Mouse (Mus musculus): ENCODE results near the gene Gorasp2. TPM values are rescaled to one million over a fixed set of nuclear protein-coding genes. Genes with fewer than 3 reads are reported as not detected.

Gene Gorasp2
- polyA plus RNA-seq, 1 experiment from 2014 or later = 158 TPM

- no peaks in the 10 kb centered on the region for H3K27me3 ChIP-seq (replicated peaks)
- no peak overlapping the region for H3K27ac ChIP-seq (ENCODE audit: poor library complexity, severe bottlenecking)
- no peak overlapping the region for H3K4me3 ChIP-seq
- no peaks in the 10 kb centered on the region for H3K9me3 ChIP-seq (replicated peaks)
- peaks cover 10% of the 10 kb centered on the region; the same call in 1 of the 2 replicates for H3K4me1 ChIP-seq (replicated peaks)
- ATAC-seq (ENCODE audit: insufficient number of reproducible peaks, low FRiP score) = no peak
- H3K9ac ChIP-seq = no peak overlapping the region
- H3K36me3 ChIP-seq = no peaks in the 10 kb centered on the region
- 96% methylated on average over 1 of the region's 1 CpGs for WGBS
- no peak overlapping the region for H3K4me2 ChIP-seq
These were observed 30.1 kb upstream of the Gorasp2 start for GRCm38 (mm10) chr2:70631321-70631720.

- H3K36me3 ChIP-seq = no peaks in the 10 kb centered on the region
- H3K27me3 ChIP-seq (replicated peaks) = no peaks in the 10 kb centered on the region
- H3K4me3 ChIP-seq = no peak overlapping the region
- ATAC-seq (ENCODE audit: insufficient number of reproducible peaks, low FRiP score) = no peak
- peaks cover 6% of the 10 kb centered on the region; the same call in 1 of the 2 replicates for H3K9me3 ChIP-seq (replicated peaks)
- 68% methylated on average over 1 of the region's 1 CpGs for WGBS
- no peak overlapping the region for H3K27ac ChIP-seq (ENCODE audit: poor library complexity, severe bottlenecking)
- no peak overlapping the region for H3K4me2 ChIP-seq
- no peak overlapping the region for H3K9ac ChIP-seq
- peaks cover 10% of the 10 kb centered on the region; the same call in 1 of the 2 replicates for H3K4me1 ChIP-seq (replicated peaks)
These were observed 29.0 kb upstream of the Gorasp2 start for GRCm38 (mm10) chr2:70632412-70632811.

- H3K4me2 ChIP-seq = no peak overlapping the region
- no peak overlapping the region for H3K9ac ChIP-seq
- no peaks in the 10 kb centered on the region for H3K36me3 ChIP-seq
- no peak overlapping the region for H3K27ac ChIP-seq (ENCODE audit: poor library complexity, severe bottlenecking)
- no peak for ATAC-seq (ENCODE audit: insufficient number of reproducible peaks, low FRiP score)
- peaks cover 11% of the 10 kb centered on the region for H3K9me3 ChIP-seq (replicated peaks)
- H3K4me3 ChIP-seq = no peak overlapping the region
- peaks cover 10% of the 10 kb centered on the region; the same call in 1 of the 2 replicates for H3K4me1 ChIP-seq (replicated peaks)
- H3K27me3 ChIP-seq (replicated peaks) = no peaks in the 10 kb centered on the region
- 78% methylated on average over 5 of the region's 5 CpGs for WGBS
These were observed 27.2 kb upstream of the Gorasp2 start for GRCm38 (mm10) chr2:70634028-70634690.

- Histone ChIP-seq H3K9me3 (replicated peaks) (peaks cover 11% of the 10 kb centered on the region), H3K27me3 (replicated peaks) (no peaks in the 10 kb centered on the region), H3K4me2 (no peak overlapping the region), H3K36me3 (no peaks in the 10 kb centered on the region), H3K4me3 (no peak overlapping the region), H3K9ac (no peak overlapping the region), H3K27ac (ENCODE audit: poor library complexity, severe bottlenecking) (no peak overlapping the region), H3K4me1 (replicated peaks) (no peaks in the 10 kb centered on the region)
- no peak for ATAC-seq (ENCODE audit: insufficient number of reproducible peaks, low FRiP score)
These were observed 20.4 kb upstream of the Gorasp2 start for GRCm38 (mm10) chr2:70640968-70641367.

- no peaks in the 10 kb centered on the region for H3K36me3 ChIP-seq
- no peaks in the 10 kb centered on the region for H3K4me1 ChIP-seq (replicated peaks)
- H3K9ac ChIP-seq = no peak overlapping the region
- no peak overlapping the region for H3K4me3 ChIP-seq
- ATAC-seq (ENCODE audit: insufficient number of reproducible peaks, low FRiP score) = no peak
- H3K27me3 ChIP-seq (replicated peaks) = no peaks in the 10 kb centered on the region
- H3K27ac ChIP-seq (ENCODE audit: poor library complexity, severe bottlenecking) = no peak overlapping the region
- H3K4me2 ChIP-seq = no peak overlapping the region
- H3K9me3 ChIP-seq (replicated peaks) = no peaks in the 10 kb centered on the region
- 73% methylated on average over 16 of the region's 16 CpGs for WGBS
These were observed 18.3 kb upstream of the Gorasp2 start for GRCm38 (mm10) chr2:70642971-70643565.

GRCm38 (mm10) chr2:70645266-70645780, 16.1 kb upstream of the Gorasp2 start:
- H3K4me1 ChIP-seq (replicated peaks) = no peaks in the 10 kb centered on the region
- H3K27ac ChIP-seq (ENCODE audit: poor library complexity, severe bottlenecking) = no peak overlapping the region
- WGBS = 63% methylated on average over 6 of the region's 6 CpGs
- no peak for ATAC-seq (ENCODE audit: insufficient number of reproducible peaks, low FRiP score)
- H3K36me3 ChIP-seq = no peaks in the 10 kb centered on the region
- H3K4me3 ChIP-seq = no peak overlapping the region
- no peaks in the 10 kb centered on the region for H3K27me3 ChIP-seq (replicated peaks)
- no peak overlapping the region for H3K4me2 ChIP-seq
- no peaks in the 10 kb centered on the region for H3K9me3 ChIP-seq (replicated peaks)
- H3K9ac ChIP-seq = no peak overlapping the region

- no peak overlapping the region for H3K27ac ChIP-seq (ENCODE audit: poor library complexity, severe bottlenecking)
- H3K9me3 ChIP-seq (replicated peaks) = no peaks in the 10 kb centered on the region
- H3K27me3 ChIP-seq (replicated peaks) = no peaks in the 10 kb centered on the region
- no peaks in the 10 kb centered on the region for H3K36me3 ChIP-seq
- H3K4me3 ChIP-seq = no peak overlapping the region
- H3K4me1 ChIP-seq (replicated peaks) = no peaks in the 10 kb centered on the region
- no peak overlapping the region for H3K9ac ChIP-seq
- no peak overlapping the region for H3K4me2 ChIP-seq
- WGBS = 58% methylated on average over 4 of the region's 4 CpGs
- no peak for ATAC-seq (ENCODE audit: insufficient number of reproducible peaks, low FRiP score)
These were observed 13.7 kb upstream of the Gorasp2 start for GRCm38 (mm10) chr2:70647681-70648080.

GRCm38 (mm10) chr2:70648271-70648670, 13.1 kb upstream of the Gorasp2 start:
- H3K27ac ChIP-seq (ENCODE audit: poor library complexity, severe bottlenecking) = no peak overlapping the region
- no peak overlapping the region for H3K4me3 ChIP-seq
- H3K4me2 ChIP-seq = no peak overlapping the region
- H3K9me3 ChIP-seq (replicated peaks) = no peaks in the 10 kb centered on the region
- 78% methylated on average over 5 of the region's 5 CpGs for WGBS
- no peak overlapping the region for H3K9ac ChIP-seq
- no peaks in the 10 kb centered on the region for H3K36me3 ChIP-seq
- no peak for ATAC-seq (ENCODE audit: insufficient number of reproducible peaks, low FRiP score)
- peaks cover 2% of the 10 kb centered on the region; the same call in 1 of the 2 replicates for H3K27me3 ChIP-seq (replicated peaks)
- H3K4me1 ChIP-seq (replicated peaks) = no peaks in the 10 kb centered on the region

GRCm38 (mm10) chr2:70649471-70649870, 11.9 kb upstream of the Gorasp2 start:
- no peaks in the 10 kb centered on the region for H3K36me3 ChIP-seq
- H3K9ac ChIP-seq = no peak overlapping the region
- peaks cover 3% of the 10 kb centered on the region; the same call in 1 of the 2 replicates for H3K27me3 ChIP-seq (replicated peaks)
- no peak overlapping the region for H3K27ac ChIP-seq (ENCODE audit: poor library complexity, severe bottlenecking)
- H3K4me2 ChIP-seq = no peak overlapping the region
- no peaks in the 10 kb centered on the region for H3K4me1 ChIP-seq (replicated peaks)
- H3K4me3 ChIP-seq = no peak overlapping the region
- whole genome bisulfite sequencing = 81% methylated on average over 4 of the region's 4 CpGs
- no peak for ATAC-seq (ENCODE audit: insufficient number of reproducible peaks, low FRiP score)
- no peaks in the 10 kb centered on the region for H3K9me3 ChIP-seq (replicated peaks)

GRCm38 (mm10) chr2:70651820-70652219, 9.6 kb upstream of the Gorasp2 start:
- no peaks in the 10 kb centered on the region for H3K9me3 ChIP-seq (replicated peaks)
- 29% methylated on average over 6 of the region's 6 CpGs for WGBS
- H3K9ac ChIP-seq = no peak overlapping the region
- no peak overlapping the region for H3K27ac ChIP-seq (ENCODE audit: poor library complexity, severe bottlenecking)
- H3K4me3 ChIP-seq = no peak overlapping the region
- H3K36me3 ChIP-seq = no peaks in the 10 kb centered on the region
- H3K4me1 ChIP-seq (replicated peaks) = no peaks in the 10 kb centered on the region
- H3K4me2 ChIP-seq = no peak overlapping the region
- H3K27me3 ChIP-seq (replicated peaks) = peaks cover 3% of the 10 kb centered on the region; the same call in 1 of the 2 replicates
- ATAC-seq (ENCODE audit: insufficient number of reproducible peaks, low FRiP score) = no peak

- WGBS = 68% methylated on average over 7 of the region's 7 CpGs
- no peak overlapping the region for H3K9ac ChIP-seq
- no peak for ATAC-seq (ENCODE audit: insufficient number of reproducible peaks, low FRiP score)
- peaks cover 8% of the 10 kb centered on the region for H3K27me3 ChIP-seq (replicated peaks)
- H3K4me3 ChIP-seq = no peak overlapping the region
- no peak overlapping the region for H3K27ac ChIP-seq (ENCODE audit: poor library complexity, severe bottlenecking)
- H3K4me1 ChIP-seq (replicated peaks) = peaks cover 6% of the 10 kb centered on the region; the same call in 1 of the 2 replicates
- no peaks in the 10 kb centered on the region for H3K36me3 ChIP-seq
- H3K4me2 ChIP-seq = no peak overlapping the region
- no peaks in the 10 kb centered on the region for H3K9me3 ChIP-seq (replicated peaks)
These were observed 4.3 kb upstream of the Gorasp2 start for GRCm38 (mm10) chr2:70657083-70657482.

Data from heart, embryonic 12.5 days (tissue).